Comparison of ENCODE assay signal across 12 mouse cellular contexts in the genomic region with DNA sequence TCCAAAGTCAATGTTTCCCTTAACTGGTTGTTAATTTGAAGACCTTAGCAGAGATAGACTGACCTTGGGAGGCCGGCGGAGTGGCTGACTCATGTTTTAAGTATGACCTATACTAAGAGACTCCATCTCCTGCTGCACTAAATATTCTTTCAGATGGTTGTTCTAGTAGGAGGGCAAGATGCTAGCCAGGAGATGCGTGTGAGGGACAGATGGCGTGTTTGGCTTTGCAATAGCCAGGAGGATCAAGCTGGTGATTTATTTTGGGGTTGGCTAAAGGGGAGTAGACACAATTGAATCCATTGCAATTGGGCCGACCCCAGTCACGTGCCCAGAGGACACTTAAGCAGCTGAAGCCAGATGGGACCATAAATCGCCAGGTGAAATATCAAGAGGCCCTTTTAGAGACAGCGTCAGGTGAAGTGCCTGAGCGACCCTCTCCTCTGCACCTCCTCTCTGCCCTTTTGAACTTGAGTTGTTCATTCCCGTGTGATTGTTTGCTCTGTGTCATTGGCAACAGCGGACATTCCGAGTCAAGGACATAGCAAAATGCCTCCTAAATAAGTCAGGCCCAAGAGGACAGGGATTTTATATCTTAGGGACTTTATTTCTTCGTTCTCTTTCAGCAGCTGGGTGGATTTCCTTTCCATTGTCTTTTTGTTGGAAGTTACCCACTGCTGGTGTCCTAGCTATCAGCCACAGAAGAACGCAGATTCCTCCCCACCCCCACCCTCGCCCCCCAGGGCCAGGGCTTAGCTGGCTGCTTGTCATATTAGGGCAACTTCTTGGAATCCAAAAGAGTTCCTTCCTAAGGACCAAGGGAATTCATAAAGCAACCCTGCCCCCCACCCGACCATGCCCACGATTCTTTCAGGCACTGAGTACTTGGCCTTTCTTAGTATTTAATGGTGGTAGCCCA.
A peak's percentile ranks its signal among the peaks of the same experiment; 100 is the strongest.
DNase-seq lines count a peak whose midpoint lies in the region; ATAC-seq lines count a peak whose summit lies in the region.
"Had no signal": no experiment of that assay in that cellular context is flagged by ENCODE, and none has a peak within 500 bp of the region (broad histone marks: within the 10 kb centered on the region; RNA-seq: fewer than 3 reads in every experiment).

No protein-coding gene starts in this region.

- peak; percentile 55 for DNase-seq in embryo, embryonic 10 days (ENCODE audit: low spot score)
- no peak for DNase-seq in embryo, embryonic 9.5 days (ENCODE audit: extremely low spot score)
- peak; percentile 28 to 38 for DNase-seq in kidney, postnatal 25 days
- DNase-seq in mesoderm, embryonic 11.5 days (ENCODE audit: low read depth, low spot score), result peak; percentile 65
- DNase-seq in testis, postnatal 14 days (ENCODE audit: low spot score), result no peak
- DNase-seq in right cerebral cortex, adult 18-20 months, result no peak
- DNase-seq: lung, postnatal 36 days had no signal

- H3K4me1 ChIP-seq in kidney, embryonic 14.5 days (ENCODE audit: control insufficient read depth, insufficient read depth, low read length), result peaks cover 8% of the 10 kb centered on the region; the same call in 1 of the 2 replicates

- no peak overlapping the region for H3K4me2 ChIP-seq in kidney, embryonic 14.5 days (replicated peaks; ENCODE audit: low read depth, low read length)
- H3K4me2 ChIP-seq: embryonic facial prominence, embryonic 12.5 days; neural tube, embryonic 12.5 days had no signal

- no peaks in the 10 kb centered on the region for H3K36me3 ChIP-seq in kidney, embryonic 14.5 days (ENCODE audit: control insufficient read depth, insufficient read depth, low read length)

- ATAC-seq in kidney, embryonic 14.5 days (ENCODE audit: low FRiP score, low TSS enrichment), result no peak
- peak; percentile 88 for ATAC-seq in cerebellum, adult (ENCODE audit: insufficient number of reproducible peaks, low FRiP score, low TSS enrichment)
- ATAC-seq: intestine, postnatal 0 days had no signal

- H3K9me3 ChIP-seq in kidney, embryonic 14.5 days (ENCODE audit: control insufficient read depth, low read length), result no peaks in the 10 kb centered on the region
- H3K9me3 ChIP-seq: embryonic facial prominence, embryonic 12.5 days; neural tube, embryonic 12.5 days had no signal

- H3K4me3 ChIP-seq in kidney, embryonic 14.5 days (ENCODE audit: low read length), result no peak overlapping the region
- H3K4me3 ChIP-seq: embryonic facial prominence, embryonic 12.5 days; neural tube, embryonic 12.5 days had no signal

- no peak overlapping the region for H3K9ac ChIP-seq in kidney, embryonic 14.5 days (ENCODE audit: low read depth, low read length)
- H3K9ac ChIP-seq: embryonic facial prominence, embryonic 12.5 days; neural tube, embryonic 12.5 days had no signal

- H3K27me3 ChIP-seq in kidney, embryonic 14.5 days (ENCODE audit: control insufficient read depth, insufficient read depth, low read length), result no peaks in the 10 kb centered on the region; the same call in 1 of the 2 replicates
- H3K27me3 ChIP-seq: neural tube, embryonic 12.5 days had no signal

- WGBS in kidney, embryonic 14.5 days, result 34% methylated on average over 17 of the region's 17 CpGs

- no peak overlapping the region for H3K27ac ChIP-seq in kidney, embryonic 14.5 days (ENCODE audit: low read depth, low read length)
- H3K27ac ChIP-seq: embryonic facial prominence, embryonic 12.5 days; neural tube, embryonic 12.5 days had no signal

Comparison
In these comparisons a context has a peak if more than half of its experiments do, and no peak if none do; other contexts are left out.
1. DNase-seq: peak in embryo, embryonic 10 days (single experiment), kidney, postnatal 25 days (2 of 2) and mesoderm, embryonic 11.5 days (single experiment); none in embryo, embryonic 9.5 days (single experiment), testis, postnatal 14 days (single experiment) and right cerebral cortex, adult 18-20 months (single experiment).